Mouse (Mus musculus): ENCODE results near the gene Atcay.

DNA sequence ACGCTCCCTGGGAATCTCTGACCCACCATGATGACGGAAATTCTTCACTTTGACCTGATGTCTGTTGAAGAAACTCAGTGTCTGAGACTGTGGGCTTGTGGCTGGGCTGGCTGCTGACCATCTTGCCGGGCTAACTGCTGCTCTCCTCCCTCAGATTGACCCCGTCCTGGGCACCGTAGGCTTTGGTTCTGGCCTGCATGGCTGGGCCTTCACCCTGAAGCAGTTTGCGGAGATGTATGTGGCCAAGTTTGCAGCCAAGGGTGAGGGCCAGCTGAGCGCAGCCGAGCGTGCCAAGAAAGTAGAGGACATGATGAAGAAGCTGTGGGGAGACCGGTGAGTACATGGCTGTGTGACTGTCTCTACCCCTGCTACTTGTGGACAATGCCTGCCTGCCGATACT, 51.7 kb downstream of the Atcay start:
- TF ChIP-seq CTCF (IDR thresholded peaks at IDR 0.05; ENCODE audit: low read depth, low read length) (no peak), POLR2A (IDR thresholded peaks at IDR 0.05; ENCODE audit: extremely low read depth, insufficient read depth, low read length) (no peak)

All from liver, adult 2 months (tissue).